Mouse (Mus musculus): ENCODE measurements around the gene Pigq. TPM values are rescaled to one million over a fixed set of nuclear protein-coding genes. Genes with fewer than 3 reads are reported as not detected.
A peak's percentile ranks its signal among the peaks of the same experiment; 100 is the strongest.

Gene Pigq
- total RNA-seq, 4 experiments from 2014 or later: 104 to 113 (median 104) TPM

GRCm38 (mm10) chr17:25883268-25883667 is 61.5 kb downstream of the Pigq start:
- no peak for DNase-seq (ENCODE audit: low spot score in 2 of 2)

GRCm38 (mm10) chr17:25882306-25882705 is 62.4 kb downstream of the Pigq start:
- no peak for DNase-seq (ENCODE audit: low spot score in 2 of 2)

- DNase-seq (ENCODE audit: low spot score in 2 of 2): no peak
Measured at GRCm38 (mm10) chr17:25881691-25882090, 63.0 kb downstream of the Pigq start.

- DNase-seq (ENCODE audit: low spot score in 2 of 2): no peak
Measured at GRCm38 (mm10) chr17:25880913-25881641, 63.7 kb downstream of the Pigq start.

- no peak for DNase-seq (ENCODE audit: low spot score in 2 of 2)
Measured at GRCm38 (mm10) chr17:25880196-25880910, 64.4 kb downstream of the Pigq start, which contains the start of gene Wfikkn1. Wfikkn1 (minus strand) TSS chr17:25880858.

GRCm38 (mm10) chr17:25879750-25880149 is 65.0 kb downstream of the Pigq start:
- no peak for DNase-seq (ENCODE audit: low spot score in 2 of 2)

GRCm38 (mm10) chr17:25879261-25879660 is 65.5 kb downstream of the Pigq start:
- DNase-seq (ENCODE audit: low spot score in 2 of 2): peak in 1 of 2 experiments; percentile 46

- no peak for DNase-seq (ENCODE audit: low spot score in 2 of 2)
Measured at GRCm38 (mm10) chr17:25878611-25879180, 66.0 kb downstream of the Pigq start.

GRCm38 (mm10) chr17:25877741-25878610 is 66.8 kb downstream of the Pigq start:
- no peak for DNase-seq (ENCODE audit: low spot score in 2 of 2)

GRCm38 (mm10) chr17:25877025-25877424 is 67.7 kb downstream of the Pigq start:
- DNase-seq (ENCODE audit: low spot score in 2 of 2): no peak

Other genes starting within 250 kb of the Pigq start
- 100 to 1,000 TPM; 125 to 148 (median 137) TPM for gene Gng13, start 227.8 kb downstream of the Pigq start, total RNA-seq (2022)
- 1 to 10 TPM; 1.8 to 3.1 (median 2.1) TPM for gene Chtf18, start 217.5 kb downstream of the Pigq start, total RNA-seq (2022)
- gene Rpusd1, start 217.3 kb downstream of the Pigq start, total RNA-seq (2022): 10 to 100 TPM; 55.9 to 61.2 (median 58.2) TPM
- gene Mslnl, start 208.9 kb downstream of the Pigq start, total RNA-seq (2022): 1 to 10 TPM in 1 of 4 experiments, under 1 TPM in 3; 0.30 to 1.1 (median 0.70) TPM
- gene Msln, start 190.6 kb downstream of the Pigq start, total RNA-seq (2022): 1 to 10 TPM; 2.3 to 4.9 (median 2.6) TPM
- 10 to 100 TPM; 32.1 to 40.6 (median 37.2) TPM for gene Narfl, start 171.2 kb downstream of the Pigq start, total RNA-seq (2022)
- 100 to 1,000 TPM; 120 to 140 (median 140) TPM for gene Haghl, start 159.3 kb downstream of the Pigq start, total RNA-seq (2022)
- under 1 TPM in 3 of 4 experiments, not detected in 1; 0.37 to 0.84 (median 0.37) TPM for gene Ccdc78, start 158.4 kb downstream of the Pigq start, total RNA-seq (2022)
- gene Fam173a, start 152.0 kb downstream of the Pigq start, total RNA-seq (2022): 10 to 100 TPM; 83.6 to 99.1 (median 88.6) TPM
- gene AC134908.4, start 149.3 kb downstream of the Pigq start, total RNA-seq (2022): 1 to 10 TPM in 2 of 4 experiments, not detected in 2; 1.8 to 3.3 TPM
- gene Metrn, start 147.8 kb downstream of the Pigq start, total RNA-seq (2022): 10 to 100 TPM; 83.0 to 89.4 (median 88.3) TPM
- 100 to 1,000 TPM; 603 to 725 (median 681) TPM for gene Fbxl16, start 135.9 kb downstream of the Pigq start, total RNA-seq (2022)
- gene Wdr24, start 121.3 kb downstream of the Pigq start, total RNA-seq (2022): 10 to 100 TPM; 22.1 to 28.5 (median 26.8) TPM
- gene Jmjd8, start 116.1 kb downstream of the Pigq start, total RNA-seq (2022): 10 to 100 TPM; 52.6 to 63.8 (median 56.4) TPM
- gene Stub1, start 111.5 kb downstream of the Pigq start, total RNA-seq (2022): 100 to 1,000 TPM; 168 to 175 (median 172) TPM
- gene Rhbdl1, start 107.6 kb downstream of the Pigq start, total RNA-seq (2022): 10 to 100 TPM; 32.6 to 42.3 (median 37.5) TPM
- gene Gm20683, start 103.2 kb downstream of the Pigq start, total RNA-seq (2022): 10 to 100 TPM; 19.4 to 25.5 (median 21.2) TPM
- gene Rhot2, start 100.1 kb downstream of the Pigq start, total RNA-seq (2022): 10 to 100 TPM; 59.9 to 86.5 (median 78.9) TPM
- gene Wdr90, start 83.4 kb downstream of the Pigq start, total RNA-seq (2022): 10 to 100 TPM; 23.4 to 29.1 (median 24.5) TPM
- 10 to 100 TPM; 16.8 to 25.2 (median 19.0) TPM for gene Mcrip2, start 76.2 kb downstream of the Pigq start, total RNA-seq (2022)
- 10 to 100 TPM; 31.4 to 37.3 (median 34.6) TPM for gene Mettl26, start 69.9 kb downstream of the Pigq start, total RNA-seq (2022)
- gene Wfikkn1, start 64.1 kb downstream of the Pigq start, total RNA-seq (2022): 1 to 10 TPM; 1.4 to 3.2 (median 1.5) TPM
- 10 to 100 TPM; 39.7 to 46.1 (median 45.1) TPM for gene Rab40c, start 25.2 kb downstream of the Pigq start, total RNA-seq (2022)
- gene Nhlrc4, start within 50 bp of the Pigq start, total RNA-seq (2022): under 1 TPM; 0.41 to 0.74 (median 0.48) TPM
- gene A930017K11Rik, start 7.6 kb upstream of the Pigq start, total RNA-seq (2022): 1 to 10 TPM in 3 of 4 experiments, under 1 TPM in 1; 0.63 to 1.8 (median 1.4) TPM
- gene Capn15, start 40.9 kb upstream of the Pigq start, total RNA-seq (2022): 10 to 100 TPM; 34.3 to 50.9 (median 46.4) TPM
- gene Rab11fip3, start 124.6 kb upstream of the Pigq start, total RNA-seq (2022): 10 to 100 TPM; 89.1 to 97.8 (median 95.8) TPM
- gene Decr2, start 145.4 kb upstream of the Pigq start, total RNA-seq (2022): 10 to 100 TPM; 29.1 to 35.8 (median 31.0) TPM
- gene Nme4, start 150.7 kb upstream of the Pigq start, total RNA-seq (2022): 1 to 10 TPM; 2.9 to 5.5 (median 4.6) TPM
- gene Tmem8, start 168.4 kb upstream of the Pigq start, total RNA-seq (2022): 10 to 100 TPM; 13.0 to 16.3 (median 15.4) TPM
- 10 to 100 TPM; 61.0 to 74.7 (median 62.8) TPM for gene Mrpl28, start 178.6 kb upstream of the Pigq start, total RNA-seq (2022)
- gene Axin1, start 193.8 kb upstream of the Pigq start, total RNA-seq (2022): 10 to 100 TPM; 24.6 to 30.3 (median 28.2) TPM

Data from left cerebral cortex, adult 8-10 months (tissue).